Mouse (Mus musculus) thymus, adult 2 months (tissue): ENCODE measurements around the gene Abhd15. TPM values are rescaled to one million over a fixed set of nuclear protein-coding genes. Genes with fewer than 3 reads are reported as not detected.

Experiments
- DNase-seq: peaks from one replicate; pipeline ENCODE4 v3.0.0; 2021
- H3K27ac ChIP-seq: fragments of 200-500 bp; 2 replicates; pipeline ENCODE4 v1.5.1; 2012; ENCODE audit warnings: low read length, control low read depth; ENCODE audit not compliant: control insufficient read depth, insufficient read depth
- H3K27me3 ChIP-seq: fragments of 200-500 bp; 2 replicates; pipeline ENCODE4 v1.6.1; 2012; ENCODE audit warnings: mild to moderate bottlenecking, low read length, moderate library complexity, mixed read lengths; ENCODE audit not compliant: control insufficient read depth, insufficient read depth
- H3K36me3 ChIP-seq: fragments of 200-500 bp; 2 replicates; pipeline ENCODE4 v1.6.1; 2012; ENCODE audit warnings: mild to moderate bottlenecking, low read length, moderate library complexity; ENCODE audit not compliant: control insufficient read depth, insufficient read depth
- H3K4me1 ChIP-seq: fragments of 200-500 bp; replicated peaks from 2 replicates; pipeline ENCODE4 v1.6.1; 2012; ENCODE audit warnings: low read length; ENCODE audit not compliant: control insufficient read depth, insufficient read depth
- H3K4me3 ChIP-seq: fragments of 200-500 bp; 2 replicates; pipeline ENCODE4 v1.5.1; 2012; ENCODE audit warnings: mild to moderate bottlenecking, low read length, control low read depth, moderate library complexity; ENCODE audit not compliant: control insufficient read depth, insufficient read depth
- CTCF ChIP-seq: fragments of 200-500 bp; IDR thresholded peaks from 2 replicates; pipeline ENCODE4 v1.5.1; 2012; ENCODE audit warnings: mild to moderate bottlenecking, control low read depth, low read length, moderate library complexity, borderline replicate concordance; ENCODE audit not compliant: control insufficient read depth, poor library complexity, insufficient read depth; ENCODE audit errors: extremely low read depth
- POLR2A ChIP-seq: fragments of 200-500 bp; IDR thresholded peaks from 2 replicates; pipeline ENCODE4 v1.6.1; 2012; ENCODE audit warnings: mild to moderate bottlenecking, low read length, control low read depth, moderate library complexity; ENCODE audit not compliant: control insufficient read depth, poor library complexity, insufficient read depth; ENCODE audit errors: extremely low read depth
- WGBS: fragments of 180-500 bp; shearing (Covaris S2); methylation state at CpG from one replicate; pipeline ENCODE4 v1.1.7; 2018; 5-methylcytosine and 5-hydroxymethylcytosine counted together
- polyA plus RNA-seq: library from polyadenylated mRNA; depleted of rRNA; stranded (reverse); fragments of >200 nt; gene quantifications from 2 replicates; pipeline ENCODE4 v1.2.3, GENCODE M21; 2012

The Abhd15 gene
- polyA plus RNA-seq, 1 experiment, result 14.2 TPM

- Histone ChIP-seq H3K27ac (no peak overlapping the region), H3K36me3 (peaks cover 10% of the 10 kb centered on the region), H3K27me3 (no peaks in the 10 kb centered on the region), H3K4me1 (peaks cover 11% of the 10 kb centered on the region), H3K4me3 (no peak overlapping the region)
- TF ChIP-seq POLR2A (no peak), CTCF (no peak)
- WGBS, result 93% methylated on average over 12 of the region's 12 CpGs
- DNase-seq, result no peak
Observed at GRCm38 (mm10) chr11:77498261-77499139, 16.4 kb upstream of the Abhd15 start.

- DNase-seq, result no peak
- Histone ChIP-seq H3K4me1 (peaks cover 4% of the 10 kb centered on the region), H3K4me3 (no peak overlapping the region), H3K27ac (no peak overlapping the region), H3K27me3 (no peaks in the 10 kb centered on the region), H3K36me3 (peaks cover 18% of the 10 kb centered on the region)
- TF ChIP-seq CTCF (no peak), POLR2A (no peak)
- 99% methylated on average over 7 of the region's 7 CpGs for WGBS
Observed at GRCm38 (mm10) chr11:77499354-77499753, 15.6 kb upstream of the Abhd15 start.

GRCm38 (mm10) chr11:77500361-77501325 is 14.3 kb upstream of the Abhd15 start:
- H3K27ac ChIP-seq, result no peak overlapping the region
- H3K27me3 ChIP-seq, result no peaks in the 10 kb centered on the region
- no peak overlapping the region for H3K4me3 ChIP-seq
- peaks cover 21% of the 10 kb centered on the region for H3K36me3 ChIP-seq
- DNase-seq, result no peak
- TF ChIP-seq POLR2A, result no peak
- no peak for TF ChIP-seq CTCF
- H3K4me1 ChIP-seq, result peaks cover 4% of the 10 kb centered on the region
- 90% methylated on average over 17 of the region's 17 CpGs for WGBS

GRCm38 (mm10) chr11:77501392-77501791 is 13.5 kb upstream of the Abhd15 start:
- Histone ChIP-seq H3K36me3 (peaks cover 23% of the 10 kb centered on the region), H3K4me1 (peaks cover 4% of the 10 kb centered on the region), H3K27me3 (no peaks in the 10 kb centered on the region), H3K27ac (no peak overlapping the region), H3K4me3 (no peak overlapping the region)
- peak; percentile 74 for DNase-seq
- 25% methylated on average over 5 of the region's 5 CpGs for WGBS
- no peak for TF ChIP-seq POLR2A
- TF ChIP-seq CTCF, result peak; percentile 75; the same call in 1 of the 2 replicates

- Histone ChIP-seq H3K27me3 (no peaks in the 10 kb centered on the region), H3K36me3 (peaks cover 28% of the 10 kb centered on the region), H3K4me1 (peaks cover 4% of the 10 kb centered on the region), H3K27ac (no peak overlapping the region), H3K4me3 (no peak overlapping the region)
- no peak for DNase-seq
- 97% methylated on average over 4 of the region's 4 CpGs for WGBS
- no peak for TF ChIP-seq POLR2A
- no peak for TF ChIP-seq CTCF
Observed at GRCm38 (mm10) chr11:77501971-77502370, 12.9 kb upstream of the Abhd15 start.

GRCm38 (mm10) chr11:77502481-77502880 is 12.4 kb upstream of the Abhd15 start:
- no peak overlapping the region for H3K4me3 ChIP-seq
- TF ChIP-seq POLR2A (no peak), CTCF (no peak)
- DNase-seq, result no peak
- no peak overlapping the region for H3K27ac ChIP-seq
- peaks cover 28% of the 10 kb centered on the region for H3K36me3 ChIP-seq
- WGBS, result 95% methylated on average over 6 of the region's 6 CpGs
- H3K4me1 ChIP-seq, result no peaks in the 10 kb centered on the region; the same call in none of the 2 replicates
- H3K27me3 ChIP-seq, result no peaks in the 10 kb centered on the region
